Mouse (Mus musculus) v-Abl transformed pro-B cells (cell line): ENCODE data around the gene Cdyl2.

Experiments
- in situ Hi-C, 2 experiments: fragments of 400-800 bp; cut with MboI; formaldehyde crosslinking; loops; one replicate each; pipeline ENCODE4 v1.15.1; 2025; ENCODE audit not compliant: unreplicated experiment in 2 of 2

The Cdyl2 gene

GRCm38 (mm10) chr8:116673052-116673451 lies 59.7 kb downstream of the Cdyl2 start:
- in situ Hi-C loops = no loop called here

GRCm38 (mm10) chr8:116671543-116671942 lies 61.2 kb downstream of the Cdyl2 start:
- in situ Hi-C loops = no loop called here

- in situ Hi-C loops = no loop called here
Measured at GRCm38 (mm10) chr8:116670604-116671003, 62.2 kb downstream of the Cdyl2 start.

- in situ Hi-C loops = no loop called here
Measured at GRCm38 (mm10) chr8:116668977-116669376, 63.8 kb downstream of the Cdyl2 start.

GRCm38 (mm10) chr8:116666781-116667325 lies 65.9 kb downstream of the Cdyl2 start:
- in situ Hi-C loops = no loop called here

- in situ Hi-C loops = no loop called here
Measured at GRCm38 (mm10) chr8:116661521-116661920, 71.3 kb downstream of the Cdyl2 start.

- in situ Hi-C loops = no loop called here
Measured at GRCm38 (mm10) chr8:116656811-116657210, 76.0 kb downstream of the Cdyl2 start.

GRCm38 (mm10) chr8:116654881-116655280 lies 77.9 kb downstream of the Cdyl2 start:
- in situ Hi-C loops = no loop called here

- in situ Hi-C loops = no loop called here
Measured at GRCm38 (mm10) chr8:116652949-116653348, 79.8 kb downstream of the Cdyl2 start.

- in situ Hi-C loops = no loop called here
Measured at GRCm38 (mm10) chr8:116649975-116650725, 82.6 kb downstream of the Cdyl2 start.

GRCm38 (mm10) chr8:116645376-116645775 lies 87.4 kb downstream of the Cdyl2 start:
- in situ Hi-C loops = no loop called here

- in situ Hi-C loops = no loop called here
Measured at GRCm38 (mm10) chr8:116640925-116641324, 91.9 kb downstream of the Cdyl2 start.

GRCm38 (mm10) chr8:116637998-116638397 lies 94.8 kb downstream of the Cdyl2 start:
- in situ Hi-C loops = no loop called here

GRCm38 (mm10) chr8:116637193-116637592 lies 95.6 kb downstream of the Cdyl2 start:
- in situ Hi-C loops = no loop called here

- in situ Hi-C loops = no loop called here
Measured at GRCm38 (mm10) chr8:116636396-116636795, 96.4 kb downstream of the Cdyl2 start.

- in situ Hi-C loops = no loop called here
Measured at GRCm38 (mm10) chr8:116635972-116636371, 96.8 kb downstream of the Cdyl2 start.

GRCm38 (mm10) chr8:116635261-116635660 lies 97.5 kb downstream of the Cdyl2 start:
- in situ Hi-C loops = no loop called here

- in situ Hi-C loops = no loop called here
Measured at GRCm38 (mm10) chr8:116634436-116634835, 98.4 kb downstream of the Cdyl2 start.

GRCm38 (mm10) chr8:116633470-116634150 lies 99.2 kb downstream of the Cdyl2 start:
- in situ Hi-C loops = no loop called here

GRCm38 (mm10) chr8:116630066-116630465 lies 102.7 kb downstream of the Cdyl2 start:
- in situ Hi-C loops = no loop called here

GRCm38 (mm10) chr8:116628975-116629374 lies 103.8 kb downstream of the Cdyl2 start:
- in situ Hi-C loops = no loop called here
